Mouse (Mus musculus): Measurements from ENCODE around the gene Sult2a6. TPM values are rescaled to one million over a fixed set of nuclear protein-coding genes. Genes with fewer than 3 reads are reported as not detected.

The Sult2a6 gene
- polyA plus RNA-seq (2012; rRNA removed): 0.17 TPM in 1 of 2 replicates, not detected in the other

DNA sequence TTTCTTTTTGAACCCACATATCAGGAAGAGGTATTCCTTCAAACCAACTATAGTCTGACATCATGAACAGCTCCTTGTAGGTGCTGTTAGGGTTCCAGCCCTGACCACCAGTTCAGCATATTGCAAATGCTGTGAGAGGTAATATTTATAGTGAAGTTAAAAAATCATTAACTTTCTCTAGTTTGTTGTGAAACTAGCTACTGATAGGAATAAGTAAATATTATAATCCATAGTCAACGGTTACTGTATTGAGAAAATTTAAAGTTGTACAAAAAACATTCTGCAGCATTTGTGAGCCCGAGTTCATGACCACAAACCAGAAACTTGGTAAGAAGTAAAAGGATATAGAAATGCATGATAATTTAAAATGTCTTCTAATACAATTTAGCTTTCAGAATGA is at the start of gene Sult2a6:
Sult2a6 (minus strand) TSS at position 101 of the 400 bp plus-strand sequence.

Other genes with a start within 250 kb of the Sult2a6 start
- not detected in 2 replicates for gene Sult2a3, start 131.8 kb downstream of the Sult2a6 start, polyA plus RNA-seq (2012; rRNA removed)
- gene Obox8, start 78.7 kb upstream of the Sult2a6 start, polyA plus RNA-seq (2012; rRNA removed): not detected in 2 replicates
- 0.12 and 0.34 TPM in 2 replicates for gene Sult2a8, start 191.9 kb upstream of the Sult2a6 start, polyA plus RNA-seq (2012; rRNA removed)
- not detected in 2 replicates for gene Sult2a7, start 239.4 kb upstream of the Sult2a6 start, polyA plus RNA-seq (2012; rRNA removed)

Measured in central nervous system, embryonic 11.5 days (tissue).